Mouse (Mus musculus) heart, adult 18-20 months (tissue): Measurements from ENCODE around the gene Vmn1r163. TPM values are rescaled to one million over a fixed set of nuclear protein-coding genes. Genes with fewer than 3 reads are reported as not detected.
"Not testable (repeated sequence)": the region's sequence is repeated elsewhere in the genome, so short reads cannot be mapped to it uniquely, and the experiment has no call there.

Source experiments
- DNase-seq, 2 experiments: peaks; one replicate each; pipeline ENCODE4 v3.0.0; 2021 to 2022; ENCODE audit warnings: mixed read lengths in 1 of 2
- long read RNA-seq, 2 experiments: library from polyadenylated mRNA; stranded (forward); transcript quantifications; one replicate each; pipeline ENCODE4 v2.0.0; 2021
- total RNA-seq, 2 experiments: library from RNA; stranded (reverse); gene quantifications; 2 replicates each; pipeline ENCODE4 v1.2.3; 2021

The Vmn1r163 gene
- not detected for total RNA-seq
- long read RNA-seq, experiment 1, result 0 reads
- long read RNA-seq, experiment 2, result 0 reads

DNA sequence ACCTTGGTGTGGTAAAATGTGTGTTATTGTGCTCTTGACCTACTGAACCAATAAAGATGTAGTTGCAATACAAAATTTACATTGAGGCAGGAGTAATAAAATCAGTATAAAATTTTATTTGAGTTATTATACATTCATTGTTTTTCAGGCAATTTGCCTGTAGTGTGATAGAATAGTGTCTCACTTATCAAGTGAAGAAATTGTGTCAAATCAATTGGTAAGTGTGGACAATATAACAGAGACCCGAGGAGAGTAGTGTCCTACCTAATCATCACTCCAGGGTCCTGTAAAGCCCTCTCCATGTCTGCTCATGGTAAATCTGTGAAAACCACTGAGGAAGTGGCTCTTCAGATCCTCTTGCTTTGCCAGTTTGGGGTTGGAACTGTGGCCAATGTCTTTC is at the start of gene Vmn1r163:
Gene Vmn1r163, plus strand, starts transcription at position 301 of the 400 bp plus-strand sequence.
- DNase-seq, result not testable (repeated sequence)

DNA sequence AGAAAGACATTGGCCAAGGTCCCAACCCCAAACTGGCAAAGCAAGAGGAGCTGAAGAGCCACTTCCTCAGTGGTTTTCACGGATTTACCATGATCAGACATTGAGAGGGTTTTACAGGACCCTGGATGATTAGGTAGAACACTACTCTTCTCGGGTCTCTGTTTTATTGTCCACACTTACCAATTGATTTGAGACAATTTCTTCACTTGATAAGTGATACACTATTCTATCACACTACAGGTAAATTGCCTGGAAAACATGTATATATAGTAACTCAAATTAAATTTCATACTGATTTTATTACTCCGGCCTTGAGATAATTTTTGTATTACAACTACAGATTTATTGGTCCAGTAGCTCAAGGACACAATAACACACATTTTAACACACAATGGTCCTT is 35.5 kb upstream of the Vmn1r163 start, which contains the start of gene Gm4216:
Gene Gm4216, minus strand, starts transcription at position 101 of the 400 bp plus-strand sequence.
- DNase-seq, result not testable (repeated sequence)

DNA sequence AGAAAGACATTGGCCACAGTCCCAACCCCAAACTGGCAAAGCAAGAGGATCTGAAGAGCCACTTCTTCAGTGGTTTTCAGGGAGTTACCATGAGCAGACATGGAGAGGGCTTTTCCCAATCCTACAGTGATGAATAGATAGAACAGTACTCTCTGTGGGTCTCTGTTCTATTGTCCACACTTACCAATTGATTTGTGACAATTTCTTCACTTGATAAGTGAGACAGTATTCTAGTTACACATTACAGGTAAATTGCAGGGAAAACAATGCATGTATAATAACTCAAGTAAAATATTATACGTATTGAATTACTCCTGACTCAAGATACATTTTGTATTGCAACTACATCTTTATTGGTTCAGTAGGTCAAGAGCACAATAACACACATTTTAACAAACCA is 12.0 kb downstream of the Vmn1r163 start, which contains the start of gene Gm8720:
Gene Gm8720, minus strand, starts transcription at position 101 of the 400 bp plus-strand sequence.
- not testable (repeated sequence) for DNase-seq

Other genes starting within 250 kb of the Vmn1r163 start
- not detected for gene Vmn1r159, start 211.9 kb upstream of the Vmn1r163 start, total RNA-seq
- gene Vmn1r160, start 184.3 kb upstream of the Vmn1r163 start, total RNA-seq, result not detected
- not detected for gene Gm4214, start 70.9 kb upstream of the Vmn1r163 start, total RNA-seq
- not detected for gene Gm4216, start 35.6 kb upstream of the Vmn1r163 start, total RNA-seq
- not detected for gene Gm8720, start 11.9 kb downstream of the Vmn1r163 start, total RNA-seq
- gene Gm10662, start 88.9 kb downstream of the Vmn1r163 start, total RNA-seq, result not detected
- not detected for gene Vmn1r165, start 161.8 kb downstream of the Vmn1r163 start, total RNA-seq
- gene Vmn1r166, start 196.1 kb downstream of the Vmn1r163 start, total RNA-seq, result not detected
- gene Gm6902, start 223.4 kb downstream of the Vmn1r163 start, total RNA-seq, result not detected
- gene Nlrp4e, start 245.7 kb downstream of the Vmn1r163 start, total RNA-seq, result not detected